Mouse (Mus musculus) retina, adult 2 months (tissue): ENCODE data around the gene D430019H16Rik.

ENCODE experiments used
- DNase-seq: peaks from one replicate; pipeline ENCODE4 v3.0.0-alpha.2; 2012; ENCODE audit warnings: low read depth, low spot score

Gene D430019H16Rik

GRCm38 (mm10) chr12:105537162-105537561, 83.5 kb downstream of the D430019H16Rik start:
- DNase-seq: no peak

GRCm38 (mm10) chr12:105539649-105540048, 86.0 kb downstream of the D430019H16Rik start:
- no peak for DNase-seq

- DNase-seq: no peak
Measured at GRCm38 (mm10) chr12:105541590-105542402, 88.1 kb downstream of the D430019H16Rik start.

- no peak for DNase-seq
Measured at GRCm38 (mm10) chr12:105542513-105542912, 88.9 kb downstream of the D430019H16Rik start.
